Mouse (Mus musculus) spleen, adult 2 months (tissue): ENCODE measurements around the gene Gm14496. TPM values are rescaled to one million over a fixed set of nuclear protein-coding genes. Genes with fewer than 3 reads are reported as not detected.
"Not testable (repeated sequence)": the region's sequence is repeated elsewhere in the genome, so short reads cannot be mapped to it uniquely, and the experiment has no call there.

ENCODE experiments used
- DNase-seq, 2 experiments: peaks; one replicate each; pipeline versions ENCODE4 v3.0.0 to v3.0.0-alpha.2; 2012 to 2021; ENCODE audit warnings: low spot score in 2 of 2, low read depth in 1 of 2
- H3K27ac ChIP-seq: fragments of 200-500 bp; 2 replicates; pipeline ENCODE4 v1.5.1; 2012; ENCODE audit warnings: low read length, inconsistent platforms; ENCODE audit not compliant: insufficient read depth
- H3K27me3 ChIP-seq: fragments of 200-500 bp; 2 replicates; pipeline ENCODE4 v1.6.1; 2012; ENCODE audit warnings: mild to moderate bottlenecking, moderate library complexity, low read length, inconsistent platforms; ENCODE audit not compliant: control insufficient read depth, insufficient read depth
- H3K36me3 ChIP-seq: fragments of 200-500 bp; 2 replicates; pipeline ENCODE4 v1.6.1; 2012; ENCODE audit warnings: mild to moderate bottlenecking, low read length, inconsistent platforms; ENCODE audit not compliant: control insufficient read depth, insufficient read depth
- H3K4me1 ChIP-seq: fragments of 200-500 bp; 2 replicates; pipeline ENCODE4 v1.6.1; 2011; ENCODE audit warnings: inconsistent platforms; ENCODE audit not compliant: control insufficient read depth, insufficient read depth, insufficient read length
- H3K4me3 ChIP-seq: fragments of 200-500 bp; 2 replicates; pipeline ENCODE4 v1.5.1; 2011; ENCODE audit warnings: mild to moderate bottlenecking, inconsistent platforms; ENCODE audit not compliant: insufficient read depth, insufficient read length; ENCODE audit errors: extremely low read depth
- CTCF ChIP-seq: fragments of 200-500 bp; IDR thresholded peaks from 2 replicates; pipeline ENCODE4 v1.5.1; 2011; ENCODE audit warnings: mild to moderate bottlenecking, inconsistent platforms; ENCODE audit not compliant: insufficient read depth, insufficient read length, insufficient replicate concordance; ENCODE audit errors: extremely low read depth
- POLR2A ChIP-seq: fragments of 200-500 bp; IDR thresholded peaks from 2 replicates; pipeline ENCODE4 v1.6.1; 2011; ENCODE audit warnings: low read depth, low read length, inconsistent platforms
- WGBS: fragments of 180-500 bp; shearing (Covaris S2); methylation state at CpG from one replicate; pipeline ENCODE4 v1.1.7; 2018; 5-methylcytosine and 5-hydroxymethylcytosine counted together
- polyA plus RNA-seq: library from polyadenylated mRNA; depleted of rRNA; stranded (reverse); fragments of >200 nt; gene quantifications from 2 replicates; pipeline ENCODE4 v1.2.3, GENCODE M21; 2012; rRNA removed

Gm14496 gene
- not detected in 2 replicates for polyA plus RNA-seq

GRCm38 (mm10) chr2:181990829-181991228, at the start of gene Gm14496:
TSS of gene Gm14496 (plus strand) at chr2:181991129.
- TF ChIP-seq POLR2A (no peak), CTCF (no peak)
- no peak for DNase-seq
- no peak within 1 kb of the TSS for H3K27ac ChIP-seq
- no peak within 1 kb of the TSS for H3K4me3 ChIP-seq
- H3K4me1 ChIP-seq = no peaks in the 10 kb centered on the region
- H3K36me3 ChIP-seq = no peaks in the 10 kb centered on the region
- H3K27me3 ChIP-seq = no peaks in the 10 kb centered on the region
- WGBS = 74% methylated on average over 3 of the region's 3 CpGs

DNA sequence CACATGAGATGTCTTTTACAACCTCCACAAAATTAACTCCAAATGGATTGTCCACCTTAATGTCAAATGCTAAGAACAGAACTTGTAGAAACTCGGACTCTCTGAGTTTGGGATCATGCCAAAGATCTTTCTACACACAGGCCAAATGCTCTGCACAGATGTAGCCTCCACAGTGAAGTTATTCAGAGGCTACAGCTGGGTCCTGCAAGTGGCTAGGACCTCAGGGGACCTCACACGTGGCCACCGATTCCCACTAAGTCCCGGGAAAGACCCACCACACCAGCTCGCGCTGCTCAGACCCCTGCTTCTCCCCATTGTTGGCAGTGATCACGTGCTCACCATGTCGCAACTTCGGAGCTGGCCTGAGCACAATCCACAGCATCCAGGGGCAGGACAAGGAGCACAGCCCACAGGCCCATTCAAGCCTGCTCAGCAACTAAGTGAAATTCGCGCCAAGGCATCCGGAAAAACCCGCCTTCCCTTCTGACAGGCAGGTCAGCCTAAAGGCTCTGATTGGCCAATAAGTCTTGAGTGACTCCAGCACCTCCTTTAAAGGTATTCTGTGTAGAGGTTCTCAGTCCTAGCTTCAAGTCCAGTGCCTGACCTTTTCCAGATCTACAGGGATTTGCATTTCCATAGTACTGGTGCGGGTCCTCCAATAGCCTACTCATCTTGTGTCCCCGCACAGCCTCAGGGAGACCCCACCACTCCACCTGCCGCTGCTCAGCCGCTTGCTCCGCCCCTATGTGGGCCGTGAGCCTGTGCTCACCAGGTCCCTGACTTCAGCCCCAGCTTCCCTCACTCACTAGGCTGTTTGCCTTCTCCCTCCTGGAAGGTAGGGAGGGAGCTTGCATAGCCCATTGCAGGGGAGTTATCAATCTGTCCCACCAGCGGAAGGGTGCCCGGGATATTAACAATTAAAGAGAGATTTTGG, 37.9 kb upstream of the Gm14496 start:
- H3K36me3 ChIP-seq, H3K27me3 ChIP-seq, H3K4me3 ChIP-seq, H3K4me1 ChIP-seq, H3K27ac ChIP-seq, DNase-seq: not testable (repeated sequence)
- 38% methylated on average over 21 of the region's 21 CpGs for WGBS

DNA sequence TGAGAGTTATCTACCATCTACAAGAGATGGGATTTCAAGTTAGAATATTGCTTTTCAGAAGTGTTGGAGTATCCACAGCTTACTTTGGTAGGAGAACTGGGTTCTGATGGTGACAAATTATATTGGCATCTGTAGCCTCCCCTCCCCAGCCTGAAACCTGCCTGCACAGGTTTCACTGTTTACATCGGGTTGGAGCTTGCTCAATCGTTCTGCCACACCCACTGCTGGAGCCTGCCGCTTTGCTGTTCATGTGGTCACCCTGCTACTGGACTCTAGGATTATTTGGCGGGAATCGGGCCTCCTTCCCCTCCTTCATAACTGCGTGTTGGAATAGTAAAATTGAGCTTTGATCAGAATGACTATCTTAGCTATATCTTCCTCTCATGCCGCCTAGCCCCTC, 22.5 kb upstream of the Gm14496 start:
- DNase-seq = no peak
- TF ChIP-seq POLR2A (no peak), CTCF (no peak)
- H3K4me1 ChIP-seq = no peaks in the 10 kb centered on the region
- WGBS = 86% methylated on average over 7 of the region's 7 CpGs
- H3K36me3 ChIP-seq = no peaks in the 10 kb centered on the region
- no peaks in the 10 kb centered on the region for H3K27me3 ChIP-seq
- no peak overlapping the region for H3K27ac ChIP-seq
- H3K4me3 ChIP-seq = no peak overlapping the region

GRCm38 (mm10) chr2:181969187-181969586, 21.7 kb upstream of the Gm14496 start:
- WGBS = 84% methylated on average over 2 of the region's 2 CpGs
- H3K36me3 ChIP-seq = no peaks in the 10 kb centered on the region

DNA sequence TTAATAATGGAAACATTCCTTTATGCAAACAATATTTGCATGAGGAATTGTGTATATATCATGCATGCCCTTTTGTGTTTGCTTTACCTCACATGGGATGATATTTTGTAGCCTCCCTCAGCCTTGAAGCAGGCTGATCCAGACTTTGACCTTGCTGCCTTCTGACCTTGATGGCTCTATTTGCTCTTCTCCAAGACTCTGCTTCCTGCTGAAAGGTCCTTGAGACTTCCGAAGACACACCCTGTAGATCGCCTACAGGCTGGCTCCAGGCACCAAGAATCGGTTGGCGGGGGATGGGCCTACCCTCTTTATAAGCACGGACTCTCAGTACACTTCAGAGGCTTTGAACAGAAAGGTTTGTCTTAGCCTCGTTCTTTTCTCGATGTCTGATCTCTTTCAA, 9.0 kb upstream of the Gm14496 start:
- H3K36me3 ChIP-seq, H3K4me1 ChIP-seq, H3K4me3 ChIP-seq, DNase-seq, H3K27ac ChIP-seq, H3K27me3 ChIP-seq: not testable (repeated sequence)
- WGBS = 77% methylated on average over 7 of the region's 7 CpGs

More at GRCm38 (mm10) chr2:181969187-181969586, 21.7 kb upstream of the Gm14496 start:
- Histone ChIP-seq H3K4me1 (no peaks in the 10 kb centered on the region), H3K27ac (no peak overlapping the region), H3K4me3 (no peak overlapping the region), H3K27me3 (no peaks in the 10 kb centered on the region)
- TF ChIP-seq CTCF (no peak), POLR2A (no peak)
- no peak for DNase-seq

Other genes starting within 250 kb of the Gm14496 start
- not detected in 2 replicates for gene Myt1, start 227.8 kb upstream of the Gm14496 start, polyA plus RNA-seq
- 18.6 and 21.9 TPM in 2 replicates for gene Pcmtd2, start 153.3 kb upstream of the Gm14496 start, polyA plus RNA-seq
- 2.8 and 3.2 TPM in 2 replicates for gene Polr3k, start 126.8 kb upstream of the Gm14496 start, polyA plus RNA-seq